Mouse (Mus musculus) MEL (cell line): ENCODE measurements around the gene Cand2.

ENCODE experiments used
- CTCF ChIP-seq, 3 experiments: IDR thresholded peaks in 2 of 3; conservative IDR thresholded peaks in 1 of 3; 2 replicates each; pipeline ENCODE4 v1.5.1; 2011 to 2012; ENCODE audit warnings: low read length in 3 of 3, low read depth in 2 of 3, mild to moderate bottlenecking in 2 of 3, improper control_type of control experiment in 1 of 3, inconsistent platforms in 1 of 3, mixed read lengths in 1 of 3, moderate library complexity in 1 of 3; ENCODE audit not compliant: control insufficient read depth in 1 of 3, insufficient read depth in 1 of 3, poor library complexity in 1 of 3, severe bottlenecking in 1 of 3
- KAT2A ChIP-seq: conservative IDR thresholded peaks from 2 replicates; pipeline ENCODE4 v1.6.1; 2012; ENCODE audit warnings: low read depth, low read length, improper control_type of control experiment, inconsistent platforms
- POLR2A ChIP-seq, 2 experiments: IDR thresholded peaks; 2 replicates each; pipeline ENCODE4 v1.6.1; 2011 to 2012; ENCODE audit warnings: low read length in 2 of 2, mild to moderate bottlenecking in 2 of 2, control low read depth in 1 of 2, improper control_type of control experiment in 1 of 2, low read depth in 1 of 2, moderate library complexity in 1 of 2; ENCODE audit not compliant: control insufficient read depth in 1 of 2, insufficient read depth in 1 of 2, poor library complexity in 1 of 2

GRCm38 (mm10) chr6:115803541-115804382, 29.4 kb downstream of the Cand2 start:
- peak; percentile 53 to 67 (median 58) for TF ChIP-seq CTCF (IDR thresholded peaks at IDR 0.05 in 2 of 3, conservative IDR thresholded peaks at IDR 0.05 in 1 of 3; ENCODE audit: control insufficient read depth in 1 of 3, insufficient read depth in 1 of 3, low read depth in 2 of 3, low read length in 3 of 3, poor library complexity in 1 of 3, severe bottlenecking in 1 of 3)
- peak in 1 of 2 experiments; percentile 21; a peak in 2 of 4 replicates for TF ChIP-seq POLR2A (IDR thresholded peaks at IDR 0.05; ENCODE audit: control insufficient read depth in 1 of 2, insufficient read depth in 1 of 2, low read depth in 1 of 2, low read length in 2 of 2, poor library complexity in 1 of 2)
- TF ChIP-seq KAT2A, result no peak
